Mouse (Mus musculus) gastrocnemius, postnatal 25 days (tissue): ENCODE measurements at regions not wholly inside any gene's neighbourhood (a gene's known extent, or its start where the extent isn't known, plus 50 kb on each side); places are given as distances from the start of the nearest gene placed in this dataset.

Experiments
- DNase-seq: peaks from one replicate; pipeline ENCODE4 v3.0.0; 2022

DNA sequence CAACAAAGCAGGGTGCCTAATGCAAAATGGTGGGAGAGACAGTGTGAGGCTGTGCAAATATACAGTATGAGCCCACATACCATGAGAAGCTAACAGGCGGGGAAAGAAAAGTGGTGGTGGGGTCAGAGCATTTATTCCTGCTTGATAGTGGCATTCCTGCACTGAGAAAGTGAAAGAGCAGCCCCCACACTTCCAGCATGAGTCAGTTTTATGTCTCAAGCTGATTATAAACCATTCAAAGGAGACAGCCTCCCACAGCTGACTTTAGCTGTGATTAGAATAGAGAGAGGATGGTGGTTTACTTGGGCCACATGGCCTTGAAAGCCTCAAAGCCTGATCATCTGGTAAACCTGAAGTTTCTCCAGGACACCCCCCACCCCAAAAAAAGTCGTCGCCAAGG, 64.4 kb downstream of the Gm43517 start:
- DNase-seq: no peak

DNA sequence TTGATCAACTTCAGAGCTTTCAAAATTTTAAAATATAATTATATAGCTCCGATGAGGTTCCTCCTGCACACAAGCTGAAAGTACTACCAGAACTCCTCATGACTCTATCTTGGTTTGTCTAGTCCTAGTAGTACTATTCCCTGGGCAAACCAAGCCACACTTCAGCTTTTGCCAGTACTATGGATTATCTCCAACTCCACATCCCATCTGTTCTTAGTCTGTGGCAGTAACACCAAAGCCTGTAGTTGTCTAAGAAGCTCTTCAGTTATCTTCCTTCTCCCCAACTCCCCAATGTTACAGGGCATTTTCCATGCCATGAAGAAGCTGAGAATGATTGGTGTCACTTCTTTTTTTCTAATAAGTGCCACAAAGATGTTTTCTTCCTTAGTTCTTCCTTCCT, 83.1 kb downstream of the Gm43517 start:
- DNase-seq: no peak

DNA sequence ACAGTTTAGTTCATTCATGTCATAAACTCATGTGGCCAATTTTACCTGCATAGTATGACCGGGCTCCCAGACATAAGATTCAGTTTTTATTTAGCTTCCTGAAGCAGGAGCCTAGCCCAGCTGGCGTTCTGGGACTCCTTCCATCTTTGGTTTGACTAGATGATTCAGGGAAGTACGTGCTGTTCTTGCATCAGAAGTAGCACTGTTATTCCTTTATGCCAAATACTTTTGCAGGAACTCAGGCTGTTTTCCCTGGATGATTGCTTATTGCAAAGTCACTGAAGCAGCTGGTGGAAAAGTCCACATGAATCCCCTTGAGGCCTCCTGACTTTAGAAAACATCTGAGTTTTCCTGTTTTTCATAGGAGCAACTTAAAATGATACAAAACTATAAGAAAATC, 88.4 kb downstream of the Gm43517 start:
- DNase-seq: peak; percentile 34

DNA sequence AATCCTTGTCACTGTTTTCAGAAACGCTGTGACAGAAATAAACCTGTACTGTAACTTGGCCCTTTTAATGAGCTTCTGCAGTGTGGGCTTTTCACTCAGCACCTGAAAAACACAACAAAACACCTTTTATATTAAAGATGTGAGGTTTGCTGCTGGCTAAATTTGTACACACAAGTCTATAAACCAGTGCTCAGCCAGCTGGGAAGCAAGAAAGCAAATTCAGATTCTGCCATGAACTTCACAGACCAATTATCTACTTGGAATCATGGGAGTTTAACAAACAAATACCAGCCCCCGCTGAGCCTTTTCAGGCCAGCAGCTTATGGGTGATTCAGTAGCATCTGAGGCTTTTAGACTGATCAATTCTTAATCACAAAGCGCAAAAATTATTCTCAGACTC, 95.7 kb downstream of the Gm43517 start:
- no peak for DNase-seq

- no peak for DNase-seq
Observed at GRCm38 (mm10) chr12:49481151-49481550, 96.2 kb downstream of the Gm43517 start.

DNA sequence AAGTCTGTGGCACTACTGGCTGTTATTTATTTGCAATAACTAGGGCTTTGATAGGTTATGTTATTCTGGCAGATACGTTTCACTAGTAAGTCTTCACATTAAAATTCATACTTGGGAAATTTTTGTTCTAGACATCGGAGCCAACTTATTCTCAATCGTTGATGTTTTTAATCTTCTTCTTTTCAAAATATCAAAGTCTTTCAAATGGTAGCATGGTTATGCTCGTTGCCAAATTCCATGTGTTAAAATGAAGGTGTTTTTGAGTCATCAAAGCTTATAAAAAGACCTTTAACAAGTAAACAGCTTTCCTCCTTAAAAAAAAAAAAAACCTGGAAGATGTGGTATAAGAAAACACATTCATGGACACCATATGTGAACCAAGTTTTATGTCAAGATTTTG, 97.4 kb downstream of the Gm43517 start:
- DNase-seq: no peak

DNA sequence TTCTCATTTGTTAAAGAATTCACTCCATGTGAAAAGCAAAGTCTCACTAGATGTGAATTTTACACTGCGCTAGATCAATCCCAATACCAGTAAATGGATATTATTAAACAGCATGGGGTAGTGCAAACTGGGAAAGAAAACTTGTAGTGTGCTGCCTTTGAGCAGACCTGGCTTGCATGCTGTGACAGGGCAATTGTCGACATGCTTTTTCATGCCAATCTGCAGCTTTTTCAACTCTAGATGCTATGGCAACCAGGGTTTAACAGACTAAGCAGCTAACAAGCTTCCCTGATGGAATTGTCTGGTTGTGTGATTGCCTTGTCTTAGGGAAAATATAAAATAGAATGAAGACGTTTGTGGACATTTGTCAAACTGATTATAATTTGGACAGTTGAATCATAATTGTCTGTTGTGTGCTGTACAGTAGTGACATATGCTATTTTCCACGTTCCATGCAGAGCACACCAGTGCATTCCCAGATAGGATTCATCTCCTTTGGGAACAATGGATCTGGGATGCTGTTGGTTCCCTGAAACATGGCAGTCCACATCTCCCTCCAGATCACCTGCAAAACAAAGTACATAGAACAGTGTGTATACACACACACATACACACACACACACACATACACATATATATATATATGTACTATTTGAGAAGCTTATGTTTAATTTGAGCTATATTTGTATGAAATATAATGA, 99.2 kb downstream of the Gm43517 start:
- no peak for DNase-seq

DNA sequence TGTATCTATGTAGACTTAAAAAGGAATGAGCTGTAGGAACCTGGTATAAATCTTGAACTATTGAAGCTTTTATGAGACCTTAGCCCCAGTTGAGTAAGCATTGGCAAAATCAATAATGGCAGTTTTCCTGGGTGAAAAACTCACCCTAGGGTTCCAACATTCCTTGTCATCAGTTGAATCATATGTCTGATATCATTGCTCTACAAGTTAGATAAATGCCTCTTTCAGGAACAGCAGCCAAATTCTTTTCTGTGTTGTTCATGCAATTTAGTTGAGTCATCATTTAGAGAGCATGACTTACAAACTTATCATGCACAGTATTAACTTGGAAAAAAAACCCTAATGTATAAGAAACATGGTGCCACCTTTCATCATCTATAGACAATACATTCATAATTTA, 128.2 kb downstream of the Gm43517 start:
- no peak for DNase-seq

DNA sequence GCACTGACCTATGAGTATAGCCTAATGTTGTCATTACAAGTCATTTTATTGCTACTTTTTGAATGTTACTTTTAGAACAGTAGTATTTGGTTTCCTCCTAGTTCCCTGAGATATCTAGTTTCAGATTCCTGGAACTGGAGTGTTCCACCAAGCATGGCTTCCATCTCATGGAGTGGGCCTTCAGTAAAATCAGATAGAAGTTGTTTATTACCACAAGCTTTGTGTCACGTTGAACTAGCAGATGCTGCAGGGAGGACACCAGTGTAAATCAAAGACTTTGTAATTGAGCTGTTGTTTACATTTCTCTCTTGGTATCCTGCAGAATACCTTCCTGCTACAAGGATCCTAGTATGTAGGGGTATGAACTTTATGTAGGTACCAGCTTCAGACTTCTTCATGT, 129.6 kb downstream of the Gm43517 start:
- no peak for DNase-seq
